Mouse (Mus musculus) brain, embryonic 14.5 days (tissue): ENCODE results near the gene Zfp446. TPM values are rescaled to one million over a fixed set of nuclear protein-coding genes. Genes with fewer than 3 reads are reported as not detected.
"Not testable (repeated sequence)": the region's sequence is repeated elsewhere in the genome, so short reads cannot be mapped to it uniquely, and the experiment has no call there.

ENCODE experiments used
- DNase-seq: peaks from one replicate; pipeline ENCODE4 v3.0.0-alpha.2; 2011; ENCODE audit warnings: low read depth
- CTCF ChIP-seq: fragments of 200-500 bp; IDR thresholded peaks from 2 replicates; pipeline ENCODE4 v1.5.1; 2012; ENCODE audit warnings: inconsistent platforms, mild to moderate bottlenecking, moderate library complexity, borderline replicate concordance; ENCODE audit not compliant: insufficient read depth, insufficient read length; ENCODE audit errors: extremely low read depth
- POLR2A ChIP-seq: fragments of 200-500 bp; IDR thresholded peaks from 2 replicates; pipeline ENCODE4 v1.6.1; 2012; ENCODE audit warnings: mild to moderate bottlenecking, inconsistent platforms, borderline replicate concordance; ENCODE audit not compliant: poor library complexity, insufficient read depth, insufficient read length, severe bottlenecking; ENCODE audit errors: extremely low read depth
- polyA plus RNA-seq: library from polyadenylated mRNA; depleted of rRNA; stranded (reverse); fragments of >200 nt; gene quantifications from 2 replicates; pipeline ENCODE4 v1.2.3, GENCODE M21; 2012; rRNA removed

Zfp446 gene
- 14.2 and 16.5 TPM in 2 replicates for polyA plus RNA-seq

GRCm38 (mm10) chr7:12977682-12978389 lies at the start of gene Zfp446:
Gene Zfp446, plus strand, starts transcription at chr7:12977848.
- TF ChIP-seq CTCF (no peak), POLR2A (peak; percentile 77; the same call in 1 of the 2 replicates)
- peak; percentile 99 for DNase-seq

DNA sequence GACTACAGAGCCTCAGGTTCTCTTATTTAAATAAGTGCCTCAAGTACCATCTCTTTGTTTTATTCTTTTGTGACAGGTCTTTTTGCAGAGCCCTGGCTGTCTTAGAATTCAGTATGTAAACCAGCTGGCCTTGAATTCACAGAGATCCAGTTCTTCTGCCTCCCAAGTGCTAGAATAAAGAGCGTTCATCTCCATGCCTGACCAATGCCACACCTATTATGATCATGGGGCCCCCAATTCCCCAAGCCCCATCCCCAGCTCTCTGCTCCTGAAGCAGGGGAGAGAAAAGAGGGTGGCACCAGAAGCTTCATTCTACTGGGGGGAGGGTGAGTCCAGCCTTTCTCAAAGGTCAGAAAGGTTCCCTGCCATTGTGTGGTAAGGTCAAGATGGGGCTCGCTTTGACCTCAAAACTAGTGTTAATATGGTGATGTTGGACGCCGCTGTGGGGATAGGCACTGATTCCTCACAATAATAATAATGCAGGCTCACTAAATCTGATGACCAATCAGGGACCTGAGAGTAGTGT lies 44.0 kb upstream of the Zfp446 start:
- no peak for TF ChIP-seq CTCF

DNA sequence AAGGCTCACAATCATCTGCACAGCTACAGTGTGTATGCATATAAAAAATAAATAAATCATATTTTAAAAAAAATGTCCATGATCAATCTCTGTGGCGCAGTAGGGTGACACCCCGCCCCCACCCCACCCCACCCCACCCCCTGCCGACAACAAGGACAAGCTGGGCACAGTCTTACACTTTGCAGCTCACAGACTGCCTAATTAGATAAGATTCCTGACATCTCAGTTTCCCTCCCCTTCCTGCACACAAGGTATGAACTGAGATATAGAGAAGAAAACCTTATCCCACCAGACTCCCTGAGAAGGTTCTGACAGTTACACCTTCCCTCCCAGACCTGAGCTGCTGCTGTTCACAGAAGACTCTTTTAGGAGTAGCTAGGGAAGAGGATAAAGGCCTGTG lies 42.8 kb upstream of the Zfp446 start:
- no peak for DNase-seq
- TF ChIP-seq CTCF = no peak
- no peak for TF ChIP-seq POLR2A

More for the DNA sequence above, 44.0 kb upstream of the Zfp446 start:
- no peak for DNase-seq

DNA sequence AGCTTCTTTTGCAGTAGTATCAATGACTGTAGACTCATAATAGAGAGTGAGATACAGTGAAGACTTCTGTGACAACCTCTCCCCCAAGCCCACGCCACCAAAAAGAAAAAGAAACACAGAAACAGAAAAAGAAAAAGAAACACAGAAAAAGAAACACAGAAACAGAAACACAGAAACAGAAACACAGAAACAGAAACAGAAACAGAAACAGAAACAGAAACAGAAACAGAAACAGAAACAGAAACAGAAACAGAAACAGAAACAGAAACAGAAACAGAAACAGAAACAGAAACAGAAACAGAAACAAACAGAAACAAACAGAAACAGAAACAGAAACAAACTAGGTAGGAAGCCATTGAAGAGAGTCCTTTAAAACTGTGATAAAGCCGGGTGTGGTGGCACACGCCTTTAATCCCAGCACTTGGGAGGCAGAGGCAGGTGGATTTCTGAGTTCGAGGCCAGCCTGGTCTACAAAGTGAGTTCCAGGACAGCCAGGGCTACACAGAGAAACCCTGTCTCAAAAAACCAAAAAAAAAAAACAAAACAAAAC lies 40.3 kb upstream of the Zfp446 start:
- not testable (repeated sequence) for DNase-seq

DNA sequence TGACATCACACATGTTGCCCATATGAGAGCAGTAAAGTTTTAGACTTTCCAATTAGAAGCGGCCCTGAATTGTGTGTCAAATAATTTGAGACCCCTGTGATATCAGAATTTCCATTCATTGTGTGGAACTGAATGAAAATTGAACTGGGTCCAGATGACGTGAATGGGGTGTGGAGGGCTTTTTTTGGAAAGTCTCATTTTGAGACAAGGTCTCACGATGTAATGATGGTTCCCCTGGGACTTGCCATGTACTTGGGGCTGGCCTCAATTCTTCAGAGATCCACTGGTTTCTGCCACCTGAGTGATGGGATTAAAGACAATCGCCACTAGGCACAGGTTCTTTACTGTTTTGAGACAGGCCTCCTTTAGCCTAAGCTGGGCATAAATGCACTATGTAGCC lies 37.0 kb upstream of the Zfp446 start:
- TF ChIP-seq CTCF (no peak), POLR2A (no peak)

GRCm38 (mm10) chr7:12943488-12943887 lies 34.2 kb upstream of the Zfp446 start:
- DNase-seq = no peak
- TF ChIP-seq POLR2A = no peak
- peak; percentile 42; the same call in 1 of the 2 replicates for TF ChIP-seq CTCF

More for the DNA sequence above, 37.0 kb upstream of the Zfp446 start:
- no peak for DNase-seq

- peak; percentile 99 for DNase-seq
- TF ChIP-seq POLR2A = peak; percentile 73; the same call in 1 of the 2 replicates
- no peak for TF ChIP-seq CTCF
These were observed 28.4 kb upstream of the Zfp446 start for GRCm38 (mm10) chr7:12949032-12949871.

DNA sequence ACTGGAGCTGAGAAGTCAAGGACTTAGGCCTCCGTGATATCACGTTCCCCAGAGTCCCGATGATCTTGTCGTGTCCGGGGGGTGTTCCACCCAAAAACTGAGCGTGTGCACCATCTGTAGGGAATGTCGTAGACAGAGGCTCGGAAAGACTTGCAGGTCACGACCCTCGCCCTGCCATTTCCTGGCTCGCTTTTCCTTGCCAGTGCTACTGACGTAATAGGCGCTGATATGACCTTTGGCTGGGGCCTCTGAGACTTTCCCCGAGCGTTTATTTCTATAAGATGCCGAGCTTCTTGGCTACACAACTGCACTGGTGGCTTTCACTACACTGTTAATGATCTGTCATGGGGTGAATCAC lies 27.8 kb upstream of the Zfp446 start:
- DNase-seq = no peak
- TF ChIP-seq CTCF (no peak), POLR2A (no peak)

- no peak for TF ChIP-seq CTCF
- TF ChIP-seq POLR2A = no peak
- no peak for DNase-seq
These were observed 22.8 kb upstream of the Zfp446 start for GRCm38 (mm10) chr7:12954896-12955295.

- TF ChIP-seq POLR2A (no peak), CTCF (no peak)
- no peak for DNase-seq
These were observed 20.1 kb upstream of the Zfp446 start for GRCm38 (mm10) chr7:12957511-12957910.

- no peak for DNase-seq
- TF ChIP-seq CTCF (no peak), POLR2A (no peak)
These were observed 18.7 kb upstream of the Zfp446 start for GRCm38 (mm10) chr7:12958948-12959347.

DNA sequence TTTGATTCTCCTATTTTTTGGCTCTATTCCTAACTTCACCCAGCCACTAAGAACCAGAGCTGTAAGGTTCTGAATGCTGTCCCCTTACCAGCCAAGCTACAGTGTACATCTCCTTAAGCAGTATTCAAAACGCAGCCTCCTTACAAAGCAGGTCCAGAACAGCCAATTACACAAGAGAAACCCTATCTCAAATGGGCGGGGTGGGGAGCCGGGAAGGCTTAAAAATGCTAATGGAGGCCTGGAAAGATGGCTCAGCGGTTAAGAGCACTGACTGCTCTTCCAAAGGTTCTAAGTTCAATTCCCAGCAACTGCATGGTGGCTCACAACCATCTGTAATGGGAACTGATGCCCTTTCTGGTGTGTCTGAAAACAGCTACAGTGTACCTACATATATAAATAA lies 17.9 kb upstream of the Zfp446 start:
- DNase-seq = no peak
- TF ChIP-seq POLR2A (no peak), CTCF (no peak)

GRCm38 (mm10) chr7:12961511-12962141 lies 16.0 kb upstream of the Zfp446 start:
- DNase-seq = peak; percentile 96
- TF ChIP-seq CTCF = no peak
- TF ChIP-seq POLR2A = no peak; the same call in 1 of the 2 replicates
